Mouse (Mus musculus) frontal cortex, postnatal 25 days (tissue): ENCODE results near the gene Nupl1.

Experiments
- DNase-seq, 2 experiments: peaks; one replicate each; pipeline ENCODE4 v3.0.0; 2022; ENCODE audit warnings: low spot score in 2 of 2

Nupl1 gene

DNA sequence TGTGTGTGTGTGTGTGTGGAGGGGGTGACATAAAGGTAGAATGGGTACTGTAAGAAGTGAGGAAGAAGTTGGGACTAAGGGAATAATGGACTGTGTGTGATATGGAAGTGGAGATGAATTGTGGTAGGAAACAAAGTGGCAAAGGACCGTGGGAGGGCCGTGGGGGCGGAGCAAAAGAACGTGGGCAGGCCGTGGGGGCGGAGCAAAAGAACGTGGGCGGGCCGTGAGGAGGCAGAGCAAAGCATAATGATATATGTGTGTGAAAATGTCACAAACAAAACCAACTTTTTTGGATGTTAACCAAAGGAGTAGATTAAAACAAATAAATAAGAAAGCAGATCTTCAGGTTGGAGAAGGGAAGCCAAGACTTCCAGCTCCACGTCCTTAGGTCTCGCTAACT, 98.9 kb downstream of the Nupl1 start:
- no peak for DNase-seq

DNA sequence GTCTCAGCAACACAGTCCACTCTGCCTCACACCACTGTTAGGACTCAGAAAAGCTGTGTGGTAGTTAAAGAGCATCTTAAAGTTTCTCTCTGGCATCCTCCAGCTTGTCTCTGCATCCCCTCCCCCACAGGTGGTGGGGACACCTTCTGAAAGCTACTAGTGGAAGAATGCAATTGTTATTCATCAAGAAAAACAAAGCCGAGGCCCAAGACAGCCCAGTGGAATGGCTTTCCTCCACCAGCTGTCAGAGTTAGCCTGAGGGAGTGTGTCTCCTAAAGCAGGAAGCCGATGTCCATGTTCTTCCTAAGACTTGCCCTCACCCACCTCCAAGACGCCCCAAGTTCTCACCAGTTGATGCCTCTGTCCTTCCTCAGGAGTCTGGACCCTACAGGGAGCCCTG, 102.3 kb downstream of the Nupl1 start:
- DNase-seq, result no peak

DNA sequence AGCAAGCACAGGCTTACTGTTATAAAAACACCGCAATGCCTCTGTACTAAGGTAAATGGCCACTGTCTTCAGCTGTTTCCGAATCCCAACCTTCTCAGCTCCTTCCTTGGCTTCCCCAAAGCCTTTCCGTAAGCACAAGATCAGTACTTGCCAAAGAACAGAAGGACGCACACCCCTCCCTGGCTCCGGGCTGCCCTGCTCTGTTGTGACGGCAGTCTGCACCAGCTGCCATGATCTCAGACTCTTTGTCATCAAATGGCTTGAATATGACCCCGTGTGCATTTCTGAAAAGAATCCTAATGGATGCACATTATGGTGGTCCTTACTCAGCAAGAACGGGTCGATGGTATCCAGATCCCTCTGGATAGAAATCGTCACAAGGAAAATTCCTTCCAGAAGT, 108.0 kb downstream of the Nupl1 start:
- DNase-seq, result no peak

DNA sequence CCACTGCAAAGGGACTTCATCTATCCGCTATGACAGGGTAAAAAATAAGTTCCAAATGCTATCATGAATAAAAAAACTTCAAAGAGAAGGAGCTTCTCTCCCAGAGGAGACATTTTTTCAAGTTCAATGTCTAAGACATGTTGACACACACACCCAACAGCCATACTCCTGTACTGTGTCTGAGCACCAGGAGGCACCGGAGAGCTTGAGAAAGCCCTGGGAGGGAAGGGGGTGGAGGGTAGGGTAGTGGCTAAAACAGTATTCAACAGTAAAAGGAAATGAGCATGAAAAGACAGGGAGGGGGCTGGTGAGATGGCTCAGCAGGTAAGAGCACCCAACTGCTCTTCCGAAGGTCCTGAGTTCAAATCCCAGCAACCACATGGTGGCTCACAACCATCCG, 112.9 kb downstream of the Nupl1 start:
- DNase-seq, result no peak

DNA sequence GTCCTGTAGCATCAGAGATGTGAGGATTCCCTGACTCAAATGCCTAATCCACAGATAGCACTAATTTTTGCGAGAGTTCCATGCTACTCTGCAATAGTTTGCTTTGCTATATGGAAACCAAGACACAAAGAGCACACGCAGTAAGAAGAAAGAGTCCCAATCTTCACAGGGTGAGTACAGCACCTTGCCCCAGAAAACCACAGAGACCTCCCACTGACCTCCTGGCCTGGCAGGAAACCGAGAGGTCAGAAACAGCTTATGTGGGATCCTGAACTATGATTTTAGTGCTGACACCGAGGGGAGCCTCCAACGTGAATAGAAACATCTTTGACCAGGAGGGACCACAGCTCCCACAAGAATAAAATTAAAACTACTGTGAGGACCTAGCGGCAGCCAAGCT, 113.4 kb downstream of the Nupl1 start:
- DNase-seq, result no peak

DNA sequence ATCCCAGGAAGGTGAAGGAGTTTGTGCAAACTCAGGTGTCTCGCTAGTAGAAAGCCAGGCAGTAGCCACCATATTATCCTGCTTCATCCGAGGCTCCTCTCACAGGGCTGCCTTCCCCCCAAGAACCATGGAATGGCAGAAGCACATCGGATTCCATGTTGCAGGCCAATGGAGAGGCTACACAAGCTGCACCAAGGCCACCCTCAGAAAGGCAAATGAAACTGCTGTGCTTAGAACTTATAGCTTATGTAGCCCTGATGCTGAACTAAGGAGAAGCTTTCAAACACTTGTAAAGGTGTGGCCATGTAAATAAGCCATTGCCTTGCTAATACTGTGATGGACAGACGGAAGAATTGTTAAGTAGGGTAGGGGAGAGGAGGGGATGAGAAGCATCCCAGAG, 115.4 kb downstream of the Nupl1 start:
- DNase-seq, result no peak

DNA sequence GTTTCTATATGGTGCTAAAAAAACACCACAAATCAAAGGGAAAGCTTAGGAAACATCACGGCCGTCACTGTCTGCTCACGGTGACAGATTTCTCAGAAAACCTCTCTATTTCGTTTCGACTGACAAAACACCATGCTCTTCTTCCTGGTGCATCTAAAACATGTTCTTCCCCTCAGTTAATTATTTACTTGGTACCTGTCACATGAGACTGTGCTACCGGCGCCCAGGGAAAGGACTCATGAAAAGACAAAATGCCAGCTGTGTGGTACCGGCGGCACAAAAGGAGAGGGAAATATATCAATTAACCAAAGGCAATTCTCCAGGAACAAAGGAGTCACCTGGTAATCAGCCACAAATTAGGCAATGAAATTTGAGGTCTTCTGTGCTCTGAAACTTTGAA, 116.5 kb downstream of the Nupl1 start:
- no peak for DNase-seq
